Mouse (Mus musculus): ENCODE measurements at regions not wholly inside any gene's neighbourhood (a gene's known extent, or its start where the extent isn't known, plus 50 kb on each side); places are given as distances from the start of the nearest gene placed in this dataset.
"Not testable (repeated sequence)": the region's sequence is repeated elsewhere in the genome, so short reads cannot be mapped to it uniquely, and the experiment has no call there.

DNA sequence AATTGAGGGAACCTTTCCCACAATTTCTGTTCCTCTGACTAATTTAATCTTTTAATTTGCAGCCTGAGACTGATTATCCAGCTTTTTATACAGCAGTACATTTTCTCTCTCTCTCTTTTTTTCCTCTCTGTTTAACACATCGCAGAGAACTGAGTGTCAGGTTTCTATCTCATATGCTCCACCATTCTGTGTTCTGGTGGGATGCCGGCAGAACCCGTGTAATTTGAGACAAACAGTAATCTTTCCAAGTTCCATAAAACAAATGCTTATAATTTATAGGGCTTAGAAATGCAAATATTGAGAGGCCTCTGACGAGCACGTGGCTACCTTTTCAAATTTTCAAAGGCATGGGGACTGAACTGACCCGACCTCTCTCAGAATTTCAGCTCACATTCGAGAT lies 59.1 kb downstream of the Zbtb18 start:
- no peak for DNase-seq

GRCm38 (mm10) chr1:177503946-177504345 lies 61.8 kb downstream of the Zbtb18 start:
- no peak for DNase-seq

DNA sequence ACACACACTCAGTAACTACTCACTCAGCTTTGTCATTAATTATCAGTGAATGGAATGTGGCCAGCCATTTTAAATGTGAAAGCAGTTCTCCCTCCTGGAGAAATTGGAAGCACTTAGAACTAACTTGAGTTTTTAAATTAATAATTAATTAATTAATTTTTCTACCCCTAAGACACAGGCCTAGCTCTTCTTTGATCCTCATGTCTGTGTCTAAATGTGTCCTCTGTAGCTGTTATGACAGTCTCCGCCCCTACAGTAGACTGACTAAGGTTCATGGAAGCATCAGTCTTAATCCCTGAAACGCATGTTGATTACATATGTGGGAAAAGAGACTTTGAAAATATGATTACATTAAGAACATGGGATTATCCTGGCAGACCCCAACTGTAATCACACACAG lies 62.6 kb downstream of the Zbtb18 start:
- DNase-seq = no peak

GRCm38 (mm10) chr1:177507398-177507797 lies 65.2 kb downstream of the Zbtb18 start:
- DNase-seq = not testable (repeated sequence)

- no peak for DNase-seq
These were observed 67.6 kb downstream of the Zbtb18 start for GRCm38 (mm10) chr1:177509786-177510185.

DNA sequence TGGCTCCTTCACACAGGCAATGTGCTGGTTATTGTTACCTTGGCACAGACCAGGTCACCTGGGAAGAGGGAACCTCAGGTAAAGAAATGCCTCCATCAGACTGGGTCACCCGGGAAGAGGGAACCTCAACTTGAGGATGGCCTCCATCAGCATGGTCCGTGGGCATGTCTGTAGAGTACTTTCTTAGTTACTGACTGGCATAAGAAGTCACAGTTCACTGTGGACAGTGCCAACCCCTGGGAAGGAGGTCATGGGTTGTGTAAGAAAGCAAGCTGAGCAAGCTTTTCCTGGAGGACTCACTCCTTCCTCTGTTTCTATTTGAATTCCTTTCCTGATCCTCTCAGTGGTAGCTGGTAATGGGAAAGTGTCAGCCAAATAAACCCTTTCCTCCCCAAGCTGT lies 70.0 kb downstream of the Zbtb18 start:
- no peak for DNase-seq

DNA sequence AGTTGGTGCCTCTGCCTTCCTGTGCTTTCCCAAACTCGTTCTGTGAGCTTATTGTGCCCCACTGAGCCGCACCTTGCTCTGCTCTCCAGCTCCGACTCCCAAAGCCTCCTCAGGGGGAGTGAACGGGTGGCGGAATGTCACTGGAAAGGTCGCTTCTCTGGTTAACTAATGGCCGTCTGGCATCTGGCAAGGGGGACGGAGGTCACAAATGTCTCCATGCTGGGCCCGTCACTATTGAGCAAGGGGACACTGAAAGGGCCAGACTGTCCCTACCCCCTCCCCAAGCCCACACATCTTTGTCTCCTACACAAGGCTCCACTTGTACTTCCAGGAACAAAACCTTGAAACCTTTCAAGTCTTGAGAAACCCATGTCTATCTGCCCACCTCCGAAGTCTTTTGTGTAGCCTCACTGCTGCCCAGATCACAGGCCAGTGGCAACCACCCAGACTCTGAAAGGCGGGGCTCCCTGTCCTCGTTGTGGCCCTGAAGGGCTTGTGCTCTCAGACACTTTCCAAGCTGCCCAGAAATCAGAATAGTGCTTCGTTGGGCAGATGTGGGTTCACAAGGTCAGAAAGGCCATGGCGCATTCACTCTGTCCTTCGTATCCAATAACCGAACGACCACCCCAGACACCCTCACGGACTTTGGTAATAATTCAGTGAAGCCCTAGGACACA lies 75.9 kb downstream of the Zbtb18 start:
- DNase-seq = no peak

DNA sequence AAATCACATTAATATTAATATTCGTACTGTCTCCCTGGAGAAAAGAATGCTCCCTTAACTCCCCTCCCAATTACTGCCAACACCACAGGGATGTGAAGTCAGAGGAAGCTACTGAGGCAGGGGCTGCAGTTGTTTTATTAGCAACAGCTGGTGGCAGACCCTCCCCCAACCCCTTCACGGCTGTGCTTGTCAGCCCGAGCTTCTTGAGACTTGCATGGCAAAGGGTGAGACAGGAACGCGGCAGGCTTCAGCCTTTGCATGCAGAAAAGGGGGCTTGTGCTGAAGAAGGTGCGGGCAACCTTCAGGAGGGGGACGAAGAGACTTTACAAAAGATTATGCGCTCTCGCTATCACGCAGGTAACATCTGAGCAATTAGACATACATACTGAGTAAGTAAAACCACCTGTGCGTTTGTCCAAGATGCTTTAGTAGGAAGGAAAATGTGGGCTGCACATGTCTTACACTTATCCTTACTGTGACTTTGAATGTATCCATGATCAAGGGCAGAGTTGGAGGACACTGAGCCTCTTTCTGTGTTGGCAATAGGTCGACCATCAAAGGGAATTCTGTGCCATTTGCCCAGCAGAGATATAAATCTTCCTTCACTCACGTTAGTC lies 76.9 kb downstream of the Zbtb18 start:
- DNase-seq = no peak

- no peak for DNase-seq
These were observed 79.0 kb downstream of the Zbtb18 start for GRCm38 (mm10) chr1:177521110-177521509.

DNA sequence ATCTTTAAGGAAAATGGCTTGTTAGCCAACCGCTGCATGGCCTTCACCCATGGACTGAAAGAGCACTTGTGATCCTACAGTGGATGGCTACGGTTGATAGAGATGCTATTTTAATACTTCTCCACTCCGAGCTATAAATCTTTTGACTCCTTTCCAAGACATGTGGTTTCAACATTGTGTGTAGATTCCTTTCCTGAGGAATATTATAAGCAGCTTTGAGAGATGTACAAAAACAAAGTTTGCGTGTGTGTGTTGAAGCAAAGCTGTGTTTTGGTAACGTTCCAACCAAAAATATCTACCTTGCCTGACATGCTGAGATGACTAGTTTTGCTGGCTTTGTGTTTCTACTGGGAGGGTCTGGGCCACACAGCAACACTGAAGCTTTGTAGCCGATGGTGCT lies 83.0 kb downstream of the Zbtb18 start:
- no peak for DNase-seq

DNA sequence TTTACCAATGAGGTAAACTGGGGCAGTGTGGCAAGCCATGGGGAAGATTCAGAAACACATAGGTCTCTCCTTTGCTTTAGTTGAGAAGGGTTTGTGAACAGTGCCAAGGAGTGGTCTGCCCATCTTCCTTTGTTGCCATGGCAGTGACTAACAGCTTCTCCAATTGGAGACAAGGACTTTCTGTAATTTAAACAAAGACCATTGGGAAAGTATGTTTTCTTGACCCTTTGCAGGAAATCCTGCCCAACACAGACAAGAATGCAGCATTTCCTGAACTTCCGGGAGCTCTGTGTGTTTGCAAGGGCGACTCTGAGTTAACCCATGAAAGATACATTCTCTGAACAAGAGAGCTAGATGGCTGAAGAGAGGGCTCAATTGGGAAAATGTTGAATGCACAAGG lies 89.6 kb downstream of the Zbtb18 start:
- DNase-seq = peak; percentile 18

DNA sequence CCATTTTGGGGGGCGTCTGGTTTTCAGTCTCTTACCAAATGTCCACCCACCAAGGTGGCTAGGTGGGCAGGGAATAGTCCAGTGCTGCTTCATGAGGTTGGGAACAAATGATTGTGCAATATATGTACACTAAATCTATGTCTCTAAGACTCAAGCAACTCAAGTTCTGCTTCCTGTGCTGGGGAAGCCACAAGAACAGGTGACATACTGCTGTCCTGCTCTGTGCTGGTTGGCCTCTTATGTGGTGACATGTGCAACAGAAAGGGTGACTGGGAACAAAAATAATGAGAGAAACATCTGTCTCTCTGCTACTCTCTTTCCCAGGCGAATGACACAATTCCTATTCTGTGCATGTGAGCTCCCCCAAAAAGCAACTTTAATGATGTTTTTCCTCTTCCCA lies 90.5 kb downstream of the Zbtb18 start:
- no peak for DNase-seq

DNA sequence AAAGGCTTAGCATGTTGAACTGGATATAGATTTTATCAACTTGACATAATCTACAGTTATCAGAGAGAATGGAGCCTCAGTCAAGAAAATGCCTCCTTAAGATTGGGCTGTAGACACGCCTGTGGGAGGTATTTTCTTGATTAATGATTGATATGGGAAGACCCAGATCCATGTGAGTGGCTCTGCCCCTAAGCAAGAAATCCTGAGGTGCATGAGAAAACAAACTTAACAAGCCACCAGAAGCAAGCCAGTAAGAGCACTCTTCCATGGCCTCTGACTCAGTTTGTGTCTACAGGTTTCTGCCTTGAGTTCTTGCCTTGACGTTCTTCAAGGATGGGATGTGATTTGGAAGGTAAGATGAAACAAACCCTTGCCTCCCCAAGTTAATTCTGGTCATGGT lies 91.2 kb downstream of the Zbtb18 start:
- DNase-seq = no peak

- no peak for DNase-seq
These were observed 103.0 kb downstream of the Zbtb18 start for GRCm38 (mm10) chr1:177545031-177545735.

GRCm38 (mm10) chr1:177547716-177548115 lies 105.6 kb downstream of the Zbtb18 start:
- no peak for DNase-seq

DNA sequence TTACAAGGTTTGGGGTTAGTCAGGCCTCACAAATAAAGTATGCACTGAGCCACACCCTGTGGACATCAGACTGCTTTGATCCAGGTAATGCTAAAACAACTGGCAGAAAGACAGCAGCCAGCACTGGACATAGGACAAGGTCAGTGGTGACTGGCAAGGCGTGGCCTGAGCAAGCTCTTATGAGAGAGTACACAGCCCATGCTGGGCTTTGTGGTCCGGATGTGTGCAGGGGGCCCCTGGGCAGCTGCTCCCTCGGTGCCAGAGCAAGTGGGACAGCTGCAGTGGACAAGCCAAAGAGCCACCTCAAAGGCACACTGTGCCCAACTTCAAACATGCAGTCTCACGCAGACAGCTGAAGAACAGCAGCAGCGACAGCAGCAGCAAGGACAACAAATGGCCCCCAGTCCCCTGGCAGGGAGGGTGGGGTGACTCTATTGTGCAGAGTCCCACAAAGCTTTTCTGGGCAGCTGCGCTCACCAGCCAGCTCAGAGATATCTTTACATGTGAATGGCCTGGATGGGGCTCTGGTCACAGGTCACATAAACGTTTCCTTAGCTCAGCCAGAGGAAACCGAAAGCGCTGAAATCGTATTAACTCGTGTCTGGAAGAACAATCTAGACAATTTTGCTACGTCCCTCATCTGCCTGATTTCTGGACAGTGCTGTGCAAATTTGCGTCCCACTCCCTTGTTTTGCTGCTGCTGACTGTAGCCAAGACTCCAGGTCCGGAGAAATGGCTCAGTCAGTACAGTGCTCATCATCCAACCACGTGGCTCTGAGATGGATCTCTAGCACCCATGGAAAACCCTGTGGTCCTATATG lies 113.5 kb downstream of the Zbtb18 start:
- peak; percentile 28 for DNase-seq

- DNase-seq = no peak
These were observed 115.3 kb downstream of the Zbtb18 start for GRCm38 (mm10) chr1:177557432-177557831.

DNA sequence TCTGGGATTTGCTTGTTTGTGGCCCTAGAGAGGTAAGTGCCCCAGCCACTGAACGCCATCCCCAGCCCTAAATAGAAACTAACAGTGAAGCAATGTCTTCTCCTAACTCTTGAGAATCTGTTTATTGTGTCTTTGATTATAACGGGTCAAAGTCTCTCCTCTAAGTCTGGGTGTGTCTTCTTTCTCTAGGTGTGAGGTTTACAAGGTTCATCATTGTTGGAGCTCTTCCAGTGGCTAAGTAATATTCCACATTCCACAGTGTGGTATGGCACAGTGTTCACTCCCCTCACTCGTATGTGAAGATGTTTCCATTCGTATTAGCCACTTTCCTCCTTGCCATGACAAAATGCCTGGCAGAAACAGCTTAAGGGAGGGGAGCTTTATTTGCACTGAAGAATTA lies 115.7 kb downstream of the Zbtb18 start:
- DNase-seq = no peak

DNA sequence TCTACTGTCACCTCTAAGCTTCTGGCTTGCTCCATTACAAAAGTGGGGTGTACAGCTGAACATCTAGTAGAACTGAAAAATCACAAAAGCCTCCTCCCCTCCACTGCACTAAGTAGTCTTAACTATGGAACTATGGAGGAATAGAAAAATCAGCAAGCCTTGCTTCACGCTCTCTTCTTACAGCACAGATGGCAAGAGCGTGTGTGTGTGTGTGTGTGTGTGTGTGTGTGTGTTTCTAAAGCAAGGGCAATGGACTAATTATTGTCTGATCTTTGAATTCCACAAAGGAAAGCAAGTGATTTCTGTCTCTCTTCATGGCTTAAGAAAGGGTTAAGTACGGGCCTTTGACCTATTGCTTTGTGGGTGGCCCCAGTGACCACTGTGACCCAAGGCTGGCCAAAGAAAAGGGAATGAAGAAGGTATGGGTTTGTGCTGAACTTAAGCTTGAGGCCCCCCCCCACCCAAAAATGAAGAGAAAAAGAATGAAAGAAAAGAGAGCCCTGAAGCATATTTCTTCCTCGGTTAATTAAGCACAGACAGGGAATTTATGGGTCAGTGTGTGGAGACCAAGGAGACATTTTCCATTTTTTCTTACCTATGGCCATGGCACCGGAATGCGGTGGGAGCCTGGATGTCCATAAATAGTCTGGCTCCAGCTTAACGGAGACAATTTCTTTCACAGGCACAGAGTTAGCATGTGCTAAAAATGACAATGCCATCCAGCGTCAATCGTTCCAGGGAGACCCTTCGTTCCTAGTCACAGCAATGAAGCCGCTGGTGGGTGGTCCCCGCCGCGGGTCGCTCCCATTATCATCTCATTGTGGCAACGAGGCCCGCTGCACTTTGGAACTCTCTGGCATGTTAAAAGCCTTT lies 119.8 kb downstream of the Zbtb18 start:
- DNase-seq = no peak

DNA sequence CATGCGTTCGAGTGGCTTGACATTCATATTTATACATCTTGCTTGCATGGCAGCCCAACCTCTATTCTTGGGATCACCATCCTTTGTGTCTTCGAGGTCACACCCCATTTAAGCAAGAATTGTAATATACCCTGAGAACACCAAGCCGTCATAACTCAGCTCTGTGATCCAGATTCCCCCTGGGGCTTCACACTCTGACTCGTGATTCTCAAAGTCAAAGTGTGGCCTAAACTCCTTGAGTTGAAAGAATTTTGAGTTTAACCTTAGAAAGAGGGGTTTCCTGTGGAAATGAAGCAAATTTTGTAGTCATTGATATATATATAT lies 120.4 kb downstream of the Zbtb18 start:
- DNase-seq = no peak

DNA sequence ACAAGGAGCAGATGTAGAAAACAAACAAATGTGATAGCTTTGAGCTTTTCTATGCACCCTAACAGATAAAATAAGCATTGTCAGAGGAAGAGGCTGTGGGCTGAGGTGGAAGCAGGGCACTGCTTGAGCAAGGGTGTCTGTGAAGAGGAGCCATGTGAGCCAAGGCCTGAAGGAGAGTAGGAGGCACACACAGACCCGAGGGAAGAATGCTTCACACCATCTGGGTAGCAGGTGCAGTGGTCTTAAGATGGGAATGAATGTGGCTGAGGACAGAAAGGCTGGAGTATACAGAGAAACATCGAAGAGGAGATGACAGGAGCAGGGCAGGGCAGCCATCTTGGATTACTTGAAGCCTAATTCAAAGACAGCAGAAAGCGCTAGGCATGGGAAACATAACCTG lies 123.5 kb downstream of the Zbtb18 start:
- DNase-seq = no peak
